Mouse (Mus musculus) activated CD4-positive, CD25-positive, alpha-beta regulatory T cell, adult 4 months (primary cell): Measurements from ENCODE around the gene Prkg1. TPM values are rescaled to one million over a fixed set of nuclear protein-coding genes. Genes with fewer than 3 reads are reported as not detected.

Experiments used
- ATAC-seq: one replicate; pipeline ENCODE4 v1.8.0; 2017
- polyA plus RNA-seq, 2 experiments: library from polyadenylated mRNA; unstranded; fragments of 100-300 nt; shearing (Covaris generic); gene quantifications; one replicate each; pipeline ENCODE4 v1.2.1; 2017

Prkg1 gene
- polyA plus RNA-seq, 2 experiments from 2014 or later = 0.20 TPM; not detected in 1

- ATAC-seq = no peak
These were observed 733.2 kb downstream of the Prkg1 start for GRCm38 (mm10) chr19:31031596-31031995.

- no peak for ATAC-seq
These were observed 738.0 kb downstream of the Prkg1 start for GRCm38 (mm10) chr19:31026797-31027196.

- no peak for ATAC-seq
These were observed 753.2 kb downstream of the Prkg1 start for GRCm38 (mm10) chr19:31011528-31012133.

DNA sequence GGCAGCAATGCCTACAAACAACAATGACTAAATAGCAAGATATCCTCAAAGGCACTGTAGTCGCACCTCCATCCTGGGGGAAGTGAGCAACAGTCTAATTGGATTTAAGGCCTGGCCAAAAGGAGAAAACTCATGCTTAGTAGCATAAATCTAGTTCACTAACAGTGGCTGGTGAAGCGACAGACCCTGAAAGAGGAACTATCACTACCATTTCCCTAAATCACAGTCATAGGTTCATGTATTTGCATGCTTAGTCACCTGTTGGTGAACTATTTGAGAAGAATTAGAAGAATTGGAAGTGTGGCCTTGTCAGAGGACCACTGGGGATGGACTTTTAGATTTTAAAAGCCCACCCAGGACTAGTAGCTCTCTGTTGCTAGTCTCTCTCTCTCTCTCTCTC, 766.3 kb downstream of the Prkg1 start:
- no peak for ATAC-seq

DNA sequence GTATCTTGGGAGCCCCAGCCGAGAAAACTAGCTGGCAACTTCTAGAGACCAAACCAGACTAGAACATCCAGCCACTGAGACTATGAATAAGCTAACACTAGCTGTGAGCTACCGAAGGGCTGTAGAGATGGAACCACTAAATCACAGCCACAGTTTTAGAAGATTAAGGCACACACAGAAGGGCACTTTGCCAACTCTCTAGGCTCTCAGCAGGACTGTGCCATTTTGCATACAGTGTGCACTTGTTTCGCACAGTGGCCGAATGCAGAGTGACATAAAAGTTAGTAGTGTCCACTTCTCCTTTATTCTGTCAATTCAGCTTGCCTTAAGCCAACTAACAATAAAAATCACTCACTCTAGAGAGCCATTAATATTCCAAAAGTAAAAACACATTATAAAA, 774.4 kb downstream of the Prkg1 start:
- no peak for ATAC-seq

DNA sequence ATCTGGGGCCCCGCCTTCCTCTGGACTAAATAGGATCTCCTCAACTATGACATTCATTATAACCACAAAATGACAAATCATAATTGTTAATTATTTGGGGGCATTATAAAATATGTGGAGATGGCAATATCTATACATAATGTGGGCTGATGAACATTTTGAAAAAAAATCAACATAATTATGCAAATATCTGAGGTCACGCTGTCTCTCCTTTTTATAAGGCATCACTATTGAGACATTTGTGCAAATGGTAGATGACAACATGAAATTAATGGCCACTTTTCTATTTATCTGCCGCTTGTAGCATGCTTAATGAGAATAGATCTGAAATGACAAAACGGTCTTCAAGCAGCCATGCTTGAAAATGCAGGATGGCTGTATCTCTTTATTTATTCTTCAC, 782.4 kb downstream of the Prkg1 start:
- no peak for ATAC-seq

GRCm38 (mm10) chr19:30978096-30978495, 786.7 kb downstream of the Prkg1 start:
- no peak for ATAC-seq

DNA sequence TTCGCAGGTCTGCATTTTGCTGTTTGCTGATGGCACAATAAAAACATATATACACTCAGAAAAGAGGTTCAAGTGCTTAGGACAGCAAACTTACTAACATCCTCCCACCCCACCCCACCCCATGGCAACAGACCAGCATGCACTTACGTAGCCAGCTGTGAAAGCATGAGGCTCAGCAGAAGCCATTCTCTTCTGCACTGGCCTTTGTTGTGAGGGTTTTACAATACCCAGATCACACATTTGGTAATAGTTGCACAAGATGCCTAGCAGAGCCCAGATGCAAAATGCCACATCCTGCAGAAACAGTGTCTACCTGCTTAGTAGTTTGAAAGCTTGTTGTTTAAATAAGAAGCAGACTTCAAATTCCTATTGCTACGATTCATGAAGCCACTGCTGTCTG, 814.2 kb downstream of the Prkg1 start:
- ATAC-seq = no peak

DNA sequence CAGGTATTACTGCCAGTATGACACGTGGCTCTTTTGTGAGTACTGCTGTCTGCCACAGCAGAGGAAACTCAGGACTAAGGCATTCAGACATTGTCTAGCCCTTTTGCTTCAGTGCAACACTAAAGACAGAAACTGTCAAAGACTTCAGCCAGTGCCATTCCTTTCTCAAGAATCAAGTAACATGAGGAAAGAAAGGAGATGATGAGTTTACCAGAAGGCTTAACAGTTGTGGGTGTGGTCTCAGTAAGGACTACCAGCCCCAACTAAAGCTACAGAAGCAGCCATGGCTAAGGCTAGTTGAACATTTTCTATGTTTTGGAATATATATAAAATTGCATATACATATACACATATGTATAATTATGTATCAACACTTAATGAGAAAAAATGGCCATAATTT, 816.6 kb downstream of the Prkg1 start:
- ATAC-seq = no peak

GRCm38 (mm10) chr19:30942369-30942992, 822.4 kb downstream of the Prkg1 start:
- ATAC-seq = no peak

DNA sequence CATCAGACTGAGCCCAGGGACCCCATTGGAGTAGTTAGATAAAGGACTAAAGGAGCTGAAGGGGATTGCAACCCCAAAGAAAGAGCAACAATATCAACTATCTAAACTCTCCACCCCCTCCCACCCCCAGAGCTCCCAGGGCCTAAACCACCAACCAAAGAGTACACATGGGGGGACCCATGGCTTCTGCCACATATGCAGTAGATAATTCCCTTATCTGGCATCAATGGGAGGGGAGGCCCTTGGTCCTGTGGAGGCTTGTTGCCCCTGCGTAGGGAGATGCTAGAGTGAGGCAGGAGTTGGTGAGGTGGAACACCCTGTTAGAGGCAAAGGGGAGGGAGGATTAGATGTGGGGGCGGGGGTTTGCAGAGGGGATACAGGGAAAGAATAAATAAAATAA, 826.8 kb downstream of the Prkg1 start:
- ATAC-seq = no peak

DNA sequence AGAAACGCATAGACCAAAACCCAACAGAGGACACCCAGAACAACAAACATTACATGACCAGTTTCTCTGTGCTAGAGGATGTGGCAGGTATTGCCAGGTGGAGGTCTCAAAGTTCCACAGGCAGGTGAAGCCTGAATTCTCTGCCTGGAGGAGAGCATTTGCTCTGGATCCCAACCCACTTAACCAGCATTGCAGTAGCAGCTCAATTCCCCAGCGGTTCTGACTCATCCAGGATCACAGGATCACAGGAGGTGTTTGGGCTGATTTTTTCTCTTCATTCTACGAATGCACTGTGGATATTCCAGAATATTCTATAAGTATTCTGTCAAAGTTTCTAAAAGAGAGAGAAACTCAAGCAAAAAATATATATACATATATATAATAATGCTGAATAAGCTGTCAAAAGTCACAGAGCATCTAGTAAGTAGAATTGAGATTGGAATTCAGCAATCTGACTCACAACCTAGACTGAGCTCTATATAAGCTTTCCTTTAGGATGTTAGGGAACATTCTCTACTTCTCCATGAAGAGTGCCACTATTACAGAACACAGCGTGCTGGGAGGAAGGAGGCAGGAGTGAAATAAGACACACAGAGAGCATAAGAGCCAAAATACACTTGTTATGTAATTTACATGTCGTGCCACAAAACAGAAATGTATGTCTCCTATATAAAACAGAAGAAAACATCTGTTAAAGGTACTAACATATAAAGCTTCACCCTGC, 833.2 kb downstream of the Prkg1 start:
- ATAC-seq = no peak

- ATAC-seq = peak; percentile 61
These were observed 840.8 kb downstream of the Prkg1 start for GRCm38 (mm10) chr19:30924032-30924431.

DNA sequence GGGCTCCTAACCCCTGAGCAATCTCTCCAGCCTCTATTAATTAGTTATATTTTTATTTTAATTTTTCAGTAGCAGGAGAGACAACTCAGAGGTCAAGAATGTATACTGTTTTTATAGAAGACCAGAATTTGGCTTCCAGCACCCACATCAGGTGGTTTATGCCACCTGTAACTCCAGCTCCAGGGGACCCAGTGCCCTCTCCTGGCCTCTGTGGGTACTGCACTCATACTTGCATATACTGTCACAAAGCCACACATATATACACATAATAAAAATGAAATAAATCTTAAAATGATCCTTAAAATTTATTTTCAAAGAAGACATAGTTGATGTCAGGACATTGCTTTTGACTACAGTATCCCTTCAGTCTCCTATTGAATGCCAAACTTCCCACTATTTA, 862.5 kb downstream of the Prkg1 start:
- no peak for ATAC-seq

DNA sequence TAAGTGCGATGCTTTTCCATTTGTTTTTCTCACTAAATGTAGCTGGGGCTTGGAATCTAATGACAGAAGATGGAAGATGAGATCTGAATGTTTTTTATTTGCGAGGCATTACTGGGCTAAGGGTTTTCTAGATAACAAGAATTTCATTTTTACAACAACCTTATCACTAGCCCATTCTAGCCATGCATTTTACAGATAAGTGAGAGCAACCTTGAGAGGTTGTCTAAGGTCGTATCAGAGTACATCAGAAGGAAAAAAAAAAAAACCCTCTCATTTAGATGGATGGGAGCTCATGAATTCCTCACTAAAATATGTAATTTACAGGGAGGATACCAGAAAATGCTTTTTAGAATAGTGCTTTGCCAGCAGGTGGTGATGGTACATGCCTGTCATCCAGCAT, 863.8 kb downstream of the Prkg1 start:
- ATAC-seq = no peak

- no peak for ATAC-seq
These were observed 874.5 kb downstream of the Prkg1 start for GRCm38 (mm10) chr19:30890377-30890776.

DNA sequence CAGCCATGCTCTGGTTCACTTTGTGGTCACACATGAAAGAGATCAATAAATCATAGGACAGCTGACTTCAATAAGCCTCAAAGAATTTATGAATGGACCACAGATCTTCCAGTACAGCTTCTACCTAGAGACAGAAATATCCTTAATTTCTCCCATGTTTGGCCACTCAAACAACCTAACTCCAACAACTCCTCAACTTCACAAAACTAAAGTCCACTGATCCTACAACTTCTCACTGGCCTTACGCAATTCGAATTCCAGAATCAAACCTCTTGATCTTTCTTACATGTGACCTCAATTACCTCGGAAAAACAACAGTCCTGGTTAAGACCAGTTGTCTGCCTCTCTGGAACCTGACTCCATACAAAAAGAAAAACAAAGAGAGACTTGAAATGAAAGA, 875.0 kb downstream of the Prkg1 start:
- ATAC-seq = no peak

DNA sequence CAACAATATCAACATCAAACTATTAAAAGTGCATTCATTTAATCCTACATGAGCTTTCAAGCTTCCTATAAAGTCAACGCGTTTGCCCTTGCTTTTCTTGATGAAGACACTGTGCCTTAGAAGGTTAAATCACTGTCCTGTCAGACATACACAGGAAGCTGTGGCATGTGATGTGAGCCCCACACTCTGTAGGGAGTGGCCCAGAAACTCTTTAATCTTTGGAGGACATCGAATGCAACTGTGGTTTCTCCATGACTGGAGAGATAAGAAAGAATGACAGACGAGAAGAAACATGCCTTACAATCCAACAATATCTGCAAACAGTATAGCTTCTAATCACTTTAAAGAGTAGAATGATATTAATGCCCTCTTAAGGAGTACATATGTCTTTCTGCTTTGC, 903.4 kb downstream of the Prkg1 start:
- no peak for ATAC-seq

DNA sequence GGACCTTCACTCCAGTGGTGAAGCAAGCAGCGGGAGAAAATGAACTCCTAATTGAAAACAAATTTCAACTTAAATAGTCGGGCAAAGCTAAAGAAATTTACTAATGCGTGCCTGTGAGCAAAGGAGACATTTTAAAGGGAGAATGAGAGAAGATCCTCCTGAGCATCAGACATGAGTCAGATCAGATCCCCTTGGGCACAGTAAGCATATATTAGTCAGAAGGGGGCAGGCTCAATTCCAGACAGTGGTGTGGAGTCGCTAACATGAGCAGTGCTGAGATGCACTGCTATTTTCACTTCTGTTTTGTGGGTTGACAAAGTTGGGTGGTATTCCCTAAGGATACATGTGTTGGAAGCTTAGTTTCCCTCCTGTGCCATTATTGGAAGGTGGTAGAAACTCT, 913.8 kb downstream of the Prkg1 start:
- ATAC-seq = no peak

DNA sequence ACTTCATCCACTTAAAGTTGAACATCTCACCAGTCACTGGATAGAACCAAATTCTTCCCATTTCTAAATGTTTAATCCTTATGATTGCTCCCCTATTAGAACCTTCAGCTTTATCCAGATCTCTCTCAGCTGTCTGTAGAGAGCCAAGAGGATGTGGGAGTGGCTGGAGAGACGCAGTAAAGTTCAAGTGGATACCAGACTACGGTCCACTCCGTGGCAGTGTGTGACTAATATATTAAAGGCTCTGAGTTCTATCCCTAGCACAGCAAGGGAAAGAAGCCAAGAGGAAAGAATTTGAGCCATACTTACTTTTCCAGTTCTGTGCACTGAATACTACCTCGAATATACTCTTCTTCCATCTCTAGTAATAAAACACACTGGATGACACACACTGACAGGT, 919.9 kb downstream of the Prkg1 start:
- ATAC-seq = no peak

DNA sequence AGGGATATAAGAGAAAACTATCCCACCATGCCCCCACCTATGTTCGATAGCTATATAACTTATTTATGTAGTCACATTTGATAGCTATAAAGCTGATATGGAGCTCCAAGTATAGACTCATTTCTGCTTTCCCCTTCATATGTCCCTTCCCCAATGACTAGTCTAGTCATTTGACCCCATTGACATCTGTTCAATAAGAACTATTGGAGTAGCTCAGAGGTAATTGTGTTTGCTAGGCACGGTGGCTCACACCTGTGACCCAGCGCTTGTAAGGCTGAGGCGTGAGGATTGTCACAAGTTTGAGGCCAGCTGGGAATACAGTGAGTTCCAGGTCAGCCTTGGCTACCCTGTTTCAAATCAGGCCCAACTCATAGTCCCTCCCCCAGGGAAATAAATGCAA, 921.2 kb downstream of the Prkg1 start:
- no peak for ATAC-seq

- ATAC-seq = no peak
These were observed 921.7 kb downstream of the Prkg1 start for GRCm38 (mm10) chr19:30843052-30843564.

- no peak for ATAC-seq
These were observed 922.2 kb downstream of the Prkg1 start for GRCm38 (mm10) chr19:30842640-30843039.

- no peak for ATAC-seq
These were observed 931.7 kb downstream of the Prkg1 start for GRCm38 (mm10) chr19:30833045-30833651.
